Mouse (Mus musculus): ENCODE data around the gene Plin4. TPM values are rescaled to one million over a fixed set of nuclear protein-coding genes. Genes with fewer than 3 reads are reported as not detected.
"Not testable (repeated sequence)": the region's sequence is repeated elsewhere in the genome, so short reads cannot be mapped to it uniquely, and the experiment has no call there.

The Plin4 gene
- total RNA-seq, 2 experiments from 2014 or later, result 1.4 to 6.8 TPM

DNA sequence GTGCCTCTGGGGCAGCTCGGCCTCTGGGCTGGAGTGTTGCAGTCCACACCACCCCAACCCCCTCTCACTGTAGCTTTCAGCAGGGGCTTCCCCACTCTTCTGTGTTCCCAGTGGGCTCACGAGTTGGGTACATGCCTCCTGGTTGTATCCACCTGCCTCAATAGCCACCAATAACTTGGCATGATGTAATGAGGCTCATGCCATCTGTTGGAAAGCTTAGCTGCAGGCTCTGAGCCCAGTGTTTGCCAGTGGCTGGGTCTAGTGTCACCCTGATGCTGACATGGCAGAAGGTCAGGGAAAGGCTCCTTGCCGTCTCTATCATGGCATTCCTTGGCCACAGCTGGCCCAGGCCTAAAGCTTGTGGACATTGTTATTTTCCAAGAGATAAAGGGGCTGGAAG, 8.8 kb downstream of the Plin4 start:
- DNase-seq, result no peak

- DNase-seq, result no peak
These were observed 10.7 kb downstream of the Plin4 start for GRCm38 (mm10) chr17:56098711-56099572.

GRCm38 (mm10) chr17:56098180-56098579, 11.4 kb downstream of the Plin4 start:
- no peak for DNase-seq

DNA sequence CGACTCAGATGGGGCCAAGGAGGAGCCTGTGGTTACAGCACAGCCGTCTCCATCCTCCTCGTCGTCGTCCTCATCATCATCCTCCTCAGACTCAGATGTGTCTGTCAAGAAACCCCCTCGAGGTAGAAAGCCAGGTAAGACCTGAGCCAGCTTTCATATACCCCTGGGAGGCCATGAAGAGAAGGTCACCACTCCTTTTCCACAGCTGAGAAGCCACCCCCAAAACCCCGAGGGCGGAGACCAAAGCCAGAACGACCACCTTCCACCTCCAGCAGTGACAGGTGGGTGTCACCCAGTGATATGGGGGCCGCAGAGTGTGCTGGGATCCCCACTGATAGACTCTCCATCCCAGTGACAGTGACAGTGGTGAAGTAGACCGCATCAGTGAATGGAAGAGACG, 12.7 kb downstream of the Plin4 start:
- DNase-seq, result no peak

GRCm38 (mm10) chr17:56092794-56093193, 16.8 kb downstream of the Plin4 start:
- no peak for DNase-seq

DNA sequence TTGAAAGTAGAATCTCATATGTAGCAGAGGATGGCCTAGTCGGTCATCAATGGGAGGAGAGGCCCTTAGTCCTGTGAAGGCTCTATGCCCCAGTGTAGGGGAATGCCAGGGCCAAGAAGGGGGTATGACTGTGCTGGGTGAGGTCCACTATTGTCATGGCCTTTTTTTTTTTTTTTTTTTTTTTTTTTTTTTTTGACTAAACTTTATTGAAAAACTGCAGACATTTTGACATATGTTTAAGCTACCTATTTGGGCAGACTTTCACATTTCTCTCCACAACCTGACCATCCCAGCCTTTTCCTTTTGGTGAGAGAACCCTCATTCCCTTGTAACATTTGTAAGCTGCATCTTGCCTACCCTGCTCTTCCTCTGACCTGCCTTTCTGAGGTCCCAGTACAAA, 17.3 kb downstream of the Plin4 start:
- no peak for DNase-seq

DNA sequence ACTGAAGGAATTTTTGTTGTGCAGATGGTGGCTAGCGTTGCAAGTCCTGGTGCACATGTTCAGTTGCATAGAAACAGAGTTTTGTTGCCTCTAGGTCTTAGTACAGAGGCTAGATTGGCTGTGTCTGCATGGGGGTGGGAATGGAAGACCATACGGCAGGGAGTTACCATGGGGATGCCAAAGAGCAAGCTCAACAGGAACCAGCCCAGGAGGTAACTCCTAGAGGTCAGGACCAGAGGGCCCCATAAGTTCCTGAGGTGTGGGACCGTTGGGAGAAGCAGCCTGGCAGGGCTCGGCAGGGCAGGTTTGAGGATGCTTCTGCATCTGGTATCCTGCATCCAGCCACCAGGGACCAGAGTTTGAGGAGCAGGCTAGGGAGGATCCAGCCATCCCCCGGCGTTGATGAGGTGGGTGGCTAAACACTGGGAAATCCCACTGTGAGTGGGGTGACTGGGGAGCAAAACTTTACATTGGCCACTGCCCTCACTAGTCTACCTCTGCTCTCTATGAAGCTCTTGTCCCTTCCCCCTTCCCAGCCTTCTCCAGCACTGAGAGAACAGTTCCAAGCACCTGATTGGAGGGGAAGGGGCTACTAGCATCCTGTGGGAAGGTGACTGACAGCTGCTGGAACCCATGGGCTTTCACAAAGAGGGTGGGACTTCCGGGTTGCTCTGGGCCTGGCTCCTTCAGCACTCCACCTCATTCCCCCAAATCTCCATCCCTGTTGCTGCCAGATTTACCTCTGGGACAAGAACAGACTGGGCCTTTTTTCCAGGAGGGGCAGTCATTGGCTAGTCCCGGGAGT, 28.6 kb downstream of the Plin4 start:
- peak; percentile 47 to 49 for DNase-seq

GRCm38 (mm10) chr17:56079921-56080320, 29.7 kb downstream of the Plin4 start:
- DNase-seq, result no peak

DNA sequence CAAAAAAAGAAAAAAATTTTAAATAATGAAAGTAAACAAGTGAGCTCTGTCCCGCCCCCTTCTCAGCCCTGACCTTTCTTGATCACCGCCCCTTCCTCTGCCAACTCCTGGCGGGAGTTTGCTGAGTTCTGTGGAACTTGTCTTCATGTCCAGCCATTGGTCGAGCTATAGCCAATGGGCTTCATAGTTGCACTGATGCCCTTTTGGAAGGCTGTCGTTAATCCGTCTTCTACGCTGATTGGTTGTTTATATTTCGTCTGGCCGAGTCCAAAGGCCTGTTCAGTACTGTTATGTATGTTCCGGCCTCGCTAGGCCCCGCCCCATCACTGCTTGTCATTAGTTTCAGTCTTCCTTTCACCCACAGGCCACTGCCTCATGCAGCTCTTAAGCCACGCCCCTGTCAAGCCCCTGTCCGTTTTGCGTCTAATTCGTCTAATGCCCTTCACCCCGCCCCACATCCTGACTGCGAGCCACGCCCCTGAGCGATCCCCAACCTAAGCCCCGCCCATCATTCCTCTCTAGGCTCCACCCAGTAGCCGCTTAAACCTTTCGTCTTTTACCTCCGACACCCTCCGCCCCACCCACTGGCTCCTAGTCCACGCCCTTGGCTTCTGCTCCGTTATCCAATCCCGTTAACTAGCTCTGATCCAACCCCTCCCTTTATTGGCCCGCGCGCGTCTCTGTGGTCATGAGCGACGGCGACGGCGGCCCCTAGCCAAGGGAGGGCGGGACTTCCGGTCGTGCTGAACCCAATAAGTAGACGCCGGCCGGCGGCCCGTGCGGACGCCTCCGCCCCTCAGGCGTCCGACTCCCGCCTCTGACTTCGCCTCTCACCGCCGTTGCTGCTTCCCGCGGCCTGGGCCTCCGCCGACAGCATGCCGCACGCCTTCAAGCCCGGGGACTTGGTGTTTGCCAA, 30.5 kb downstream of the Plin4 start, which contains the start of gene Hdgfl2:
TSS of gene Hdgfl2 (plus strand) at position 755 of the 916 bp plus-strand sequence.
- peak; percentile 99 to 100 for DNase-seq

GRCm38 (mm10) chr17:56078361-56078760, 31.2 kb downstream of the Plin4 start:
- DNase-seq, result peak in 1 of 2 experiments; percentile 19

GRCm38 (mm10) chr17:56077523-56077922, 32.1 kb downstream of the Plin4 start:
- no peak for DNase-seq

DNA sequence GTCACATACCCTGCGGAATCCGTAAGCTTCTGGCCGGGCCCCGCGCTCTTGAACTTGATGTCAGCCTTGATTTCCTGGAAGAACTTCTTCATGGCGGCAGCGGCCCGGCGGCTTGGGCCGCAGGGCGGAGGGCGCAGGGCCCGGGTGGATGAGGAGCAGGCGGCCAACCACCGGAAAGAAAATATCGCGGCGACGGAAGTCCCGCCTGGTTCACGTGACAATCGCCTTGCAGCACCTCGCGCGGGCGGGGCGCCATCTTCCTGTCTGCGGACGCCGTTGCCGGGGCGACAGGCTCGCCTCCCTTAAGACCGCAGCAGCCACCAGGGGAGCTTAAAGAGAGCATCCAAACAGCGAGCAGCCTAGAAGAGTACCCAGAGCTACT, 34.8 kb downstream of the Plin4 start, which contains the start of gene Ubxn6:
TSS of gene Ubxn6 (minus strand) at position 202 of the 382 bp plus-strand sequence.
- DNase-seq, result peak; percentile 96

DNA sequence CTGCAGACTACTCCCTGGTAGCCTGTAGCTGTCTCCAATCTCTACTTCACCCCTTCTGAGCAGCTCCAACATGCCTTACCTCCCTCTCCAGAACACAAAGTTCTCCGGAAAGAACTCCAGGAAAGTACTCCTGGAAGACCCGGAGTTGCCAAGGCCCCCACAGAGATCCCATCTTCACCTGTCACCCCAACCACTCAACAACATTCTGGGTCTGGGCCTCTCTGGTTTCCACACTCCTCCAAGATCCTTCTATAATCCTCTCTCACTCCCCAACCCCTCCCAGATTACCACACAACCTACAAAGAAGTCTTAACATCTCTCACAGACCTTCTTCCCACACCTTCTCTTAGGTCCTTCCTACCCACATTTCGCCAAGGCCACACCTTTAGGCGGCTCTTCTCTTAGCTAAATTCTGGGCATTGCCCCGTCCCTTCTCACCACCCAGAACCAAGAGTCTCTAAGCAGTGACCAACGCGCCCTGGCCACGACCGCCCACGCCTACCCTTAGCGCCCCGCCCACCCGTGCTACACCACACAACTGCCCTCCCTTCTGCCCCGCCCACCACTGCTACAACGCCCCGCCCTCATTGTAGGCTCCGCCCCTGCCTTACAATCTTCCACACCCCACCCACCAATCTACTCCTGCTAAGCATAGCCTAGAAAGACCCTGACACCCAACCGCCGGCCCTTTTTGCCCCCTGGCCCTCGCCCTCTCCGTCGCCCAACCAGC, 35.3 kb downstream of the Plin4 start:
- DNase-seq, result peak; percentile 51 to 64

- DNase-seq, result no peak
These were observed 37.4 kb downstream of the Plin4 start for GRCm38 (mm10) chr17:56072243-56072642.

DNA sequence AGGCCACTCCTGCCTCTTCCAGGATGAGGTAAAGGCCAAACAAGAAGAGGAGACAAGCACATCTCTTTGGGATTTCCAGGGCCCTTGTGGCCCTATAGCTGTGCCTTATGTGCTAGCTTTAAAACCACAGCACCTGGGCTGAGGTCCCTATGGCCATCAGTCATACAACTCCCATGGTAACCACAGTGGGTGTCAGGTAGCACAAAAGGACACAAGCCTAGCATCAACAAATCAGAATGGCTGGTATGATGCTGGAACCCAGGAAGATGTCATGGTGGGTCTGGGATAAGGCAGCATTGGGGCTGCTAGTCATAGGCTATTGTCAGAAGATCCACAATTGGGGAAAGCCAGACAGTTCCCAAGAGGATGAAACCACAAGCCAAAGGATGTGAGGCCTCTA, 38.5 kb downstream of the Plin4 start:
- no peak for DNase-seq

DNA sequence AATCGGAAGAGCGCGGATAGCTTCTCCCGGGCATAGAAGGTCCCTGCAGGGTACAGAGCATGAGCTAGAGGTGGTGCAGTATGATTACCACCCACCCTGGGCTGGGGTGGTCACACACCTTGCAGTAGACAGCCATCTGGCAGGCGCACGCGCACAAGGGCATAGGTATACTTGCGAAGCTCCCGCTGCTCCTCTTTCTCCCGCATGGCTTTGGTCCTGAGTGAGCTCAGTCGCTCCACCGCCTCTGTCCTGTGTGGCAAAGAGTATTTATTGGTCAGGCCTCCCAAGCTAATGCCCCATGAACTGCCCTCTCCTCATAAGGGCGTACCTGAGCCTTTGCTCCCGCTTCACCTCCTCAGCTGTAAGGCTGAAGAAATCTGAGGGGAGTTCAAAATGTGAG, 40.5 kb downstream of the Plin4 start:
- no peak for DNase-seq

- no peak for DNase-seq
These were observed 43.2 kb downstream of the Plin4 start for GRCm38 (mm10) chr17:56066451-56066850.

DNA sequence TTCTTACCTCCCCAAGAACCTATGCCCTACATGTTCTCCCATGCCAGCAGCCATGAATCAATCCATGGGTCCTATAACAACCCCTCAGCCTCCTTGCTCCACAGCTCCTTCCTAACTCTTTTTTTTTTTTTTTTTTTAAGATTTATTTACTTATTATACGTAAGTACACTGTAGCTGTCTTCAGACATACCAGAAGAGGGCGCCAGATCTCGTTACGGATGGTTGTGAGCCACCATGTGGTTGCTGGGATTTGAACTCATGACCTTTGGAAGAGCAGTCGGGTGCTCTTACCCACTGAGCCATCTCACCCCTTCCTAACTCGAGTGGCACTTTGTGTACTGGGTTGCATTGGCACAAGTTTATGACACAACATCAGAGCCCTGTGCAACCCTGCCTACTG, 43.9 kb downstream of the Plin4 start:
- DNase-seq, result not testable (repeated sequence)

DNA sequence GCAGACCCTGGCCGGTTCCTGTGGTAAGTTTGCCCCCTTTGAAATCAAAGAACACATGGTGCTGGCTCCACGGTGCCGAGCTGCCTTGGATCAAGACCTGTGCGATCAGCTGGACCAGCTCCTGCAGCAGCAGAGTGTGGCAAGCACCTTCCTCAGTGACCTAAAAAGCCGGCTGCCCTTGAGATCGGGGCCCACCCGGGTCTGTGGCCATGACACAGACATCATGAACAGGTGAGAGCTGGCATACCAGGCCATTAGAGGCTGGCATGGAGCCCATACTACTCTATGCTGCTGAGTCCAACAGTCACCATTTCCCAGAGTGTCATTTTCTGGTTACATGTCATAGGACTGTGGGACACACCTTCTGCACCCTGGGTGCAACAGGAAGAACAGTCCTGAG, 47.5 kb downstream of the Plin4 start:
- no peak for DNase-seq

GRCm38 (mm10) chr17:56057381-56058120, 52.1 kb downstream of the Plin4 start:
- DNase-seq, result no peak
